Mouse (Mus musculus): Measurements from ENCODE around the gene Lima1.
A peak's percentile ranks its signal among the peaks of the same experiment; 100 is the strongest.
"Not testable (repeated sequence)": the region's sequence is repeated elsewhere in the genome, so short reads cannot be mapped to it uniquely, and the experiment has no call there.

Lima1 gene

DNA sequence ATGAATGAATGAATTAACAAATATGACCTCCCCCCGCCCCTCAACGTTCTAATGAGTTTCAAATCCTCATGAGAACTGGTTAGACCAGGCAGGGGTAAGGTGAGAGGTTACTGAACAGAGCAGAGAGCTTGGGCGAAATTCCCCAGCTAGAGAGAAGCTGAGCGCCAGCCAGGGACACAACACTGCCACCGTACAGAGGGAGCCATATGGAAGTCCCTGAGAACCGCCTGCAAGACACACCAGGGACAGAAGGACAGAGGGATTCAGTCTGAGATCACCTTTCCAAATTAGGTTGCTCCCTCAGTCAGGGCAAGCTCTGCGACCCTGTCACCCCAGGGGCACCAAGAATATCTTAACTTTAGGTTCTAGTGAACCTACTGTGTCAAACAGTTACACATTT lies 37.7 kb downstream of the Lima1 start:
- DNase-seq (ENCODE audit: inconsistent age in 2 of 2, low spot score in 1 of 2): no peak

DNA sequence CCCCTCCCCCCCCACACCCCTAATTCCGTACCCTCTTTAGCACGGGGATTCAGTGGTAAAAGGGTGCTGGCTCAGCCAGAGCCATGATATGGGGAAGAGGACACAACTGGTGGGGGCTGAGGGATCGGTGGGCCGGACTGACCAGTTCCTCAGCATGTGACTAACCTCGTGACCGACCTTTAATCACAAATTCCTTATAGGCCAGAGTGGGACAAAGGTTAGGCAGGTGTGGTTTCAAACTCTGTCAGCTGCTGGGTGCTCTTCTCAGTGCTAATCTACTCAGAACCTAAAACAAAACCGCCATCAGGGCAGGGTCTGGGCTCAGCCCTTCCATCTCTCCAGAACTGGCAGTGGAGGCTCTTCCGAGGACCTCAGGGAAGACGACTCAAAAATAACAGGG lies 40.1 kb downstream of the Lima1 start:
- DNase-seq (ENCODE audit: inconsistent age in 2 of 2, low spot score in 1 of 2): no peak

DNA sequence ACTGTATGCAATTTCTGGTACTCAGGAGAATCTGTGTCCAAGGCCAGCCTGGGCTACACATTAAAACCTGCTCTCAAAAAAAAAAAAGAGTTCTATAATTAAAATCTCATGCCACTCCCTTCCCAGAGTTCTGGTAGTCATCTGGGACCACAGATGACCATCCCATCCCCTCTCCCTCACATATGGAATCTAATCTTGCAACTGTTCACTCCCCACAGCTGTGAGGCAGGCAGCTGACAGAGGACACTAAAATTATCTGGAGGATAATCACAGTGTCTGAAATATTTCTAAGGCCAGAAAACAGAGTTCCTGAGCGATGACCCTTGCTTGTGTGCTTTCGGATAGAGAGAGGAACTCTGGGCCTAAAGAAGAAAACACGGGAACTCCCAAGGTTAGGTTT lies 40.6 kb downstream of the Lima1 start:
- no peak for DNase-seq (ENCODE audit: inconsistent age in 2 of 2, low spot score in 1 of 2)

DNA sequence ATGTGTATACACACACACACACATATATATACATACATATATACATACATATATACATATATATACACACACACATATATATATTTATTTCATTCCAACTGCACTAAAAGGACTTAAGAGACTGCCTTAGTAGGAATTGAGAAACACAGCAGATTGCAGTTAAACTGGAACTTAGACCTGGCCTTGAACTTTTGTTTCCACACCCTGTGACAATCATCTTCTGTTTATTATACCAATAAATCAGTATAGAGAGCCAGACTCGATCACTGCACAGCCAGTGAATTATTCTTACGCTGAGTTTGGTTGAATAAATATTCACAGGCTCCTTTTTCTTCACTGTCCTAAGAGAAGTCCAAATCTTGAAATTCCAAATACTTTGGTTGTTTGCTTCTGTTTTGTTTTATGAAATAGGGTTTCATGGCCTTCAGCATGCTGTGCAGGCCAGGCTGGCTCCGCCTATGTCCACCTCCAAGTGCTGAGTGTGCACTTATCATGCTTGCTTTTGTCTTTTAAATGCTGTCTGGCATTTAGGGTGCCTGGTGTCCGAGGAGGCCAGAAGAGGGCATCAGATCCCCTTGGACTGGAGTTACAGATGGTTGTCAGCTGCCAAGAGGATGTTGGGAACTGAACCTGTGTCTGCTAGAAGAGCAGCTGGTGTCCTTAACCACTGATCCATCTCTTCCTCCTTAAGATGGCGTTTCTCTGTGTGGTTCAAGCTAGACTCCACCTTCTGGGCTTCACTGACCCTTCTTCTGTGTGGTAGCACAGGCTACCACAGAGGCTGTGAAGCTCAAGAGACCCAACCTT lies 41.4 kb downstream of the Lima1 start:
- DNase-seq (ENCODE audit: inconsistent age in 2 of 2, low spot score in 1 of 2): peak in 1 of 2 experiments; percentile 70

DNA sequence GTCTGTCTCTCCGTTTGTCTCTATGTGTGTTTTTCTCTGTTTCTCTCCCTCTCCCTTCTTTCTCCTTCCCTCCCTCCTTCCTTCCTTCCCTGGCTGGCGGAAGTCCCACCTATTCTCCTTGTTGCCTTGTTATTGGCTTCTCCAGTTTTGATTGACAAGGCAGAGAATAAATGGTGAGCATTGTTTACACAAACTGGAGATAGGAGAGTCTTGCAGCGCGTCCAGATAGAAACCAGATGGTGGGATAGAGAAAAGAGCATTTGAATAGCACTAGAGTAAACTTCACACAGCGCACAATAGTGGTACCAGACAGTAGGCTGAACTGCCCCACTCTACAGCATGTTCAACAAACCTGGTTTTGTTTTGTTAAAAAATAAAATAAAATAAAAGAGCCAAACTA lies 43.7 kb downstream of the Lima1 start:
- no peak for DNase-seq (ENCODE audit: inconsistent age in 2 of 2, low spot score in 1 of 2)

DNA sequence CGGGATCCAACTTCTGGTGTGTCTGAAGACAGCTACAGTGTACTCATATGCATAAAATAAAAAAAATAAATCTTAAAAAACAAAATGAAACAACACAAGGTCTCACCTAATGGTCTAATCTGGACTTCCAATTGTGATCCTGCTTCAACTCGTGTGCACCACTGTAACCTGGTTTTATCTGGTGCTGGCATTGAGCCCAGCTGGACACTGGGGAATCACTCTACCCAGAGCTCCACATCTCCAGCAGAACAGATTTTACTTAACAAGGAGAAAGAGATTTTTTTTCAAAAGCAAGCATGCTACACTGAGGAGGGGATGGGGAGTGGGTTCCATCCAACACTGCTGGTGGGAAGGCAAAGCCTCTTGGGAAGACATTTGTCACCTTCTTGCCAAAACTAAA lies 47.2 kb downstream of the Lima1 start:
- DNase-seq (ENCODE audit: inconsistent age in 2 of 2, low spot score in 1 of 2): no peak

DNA sequence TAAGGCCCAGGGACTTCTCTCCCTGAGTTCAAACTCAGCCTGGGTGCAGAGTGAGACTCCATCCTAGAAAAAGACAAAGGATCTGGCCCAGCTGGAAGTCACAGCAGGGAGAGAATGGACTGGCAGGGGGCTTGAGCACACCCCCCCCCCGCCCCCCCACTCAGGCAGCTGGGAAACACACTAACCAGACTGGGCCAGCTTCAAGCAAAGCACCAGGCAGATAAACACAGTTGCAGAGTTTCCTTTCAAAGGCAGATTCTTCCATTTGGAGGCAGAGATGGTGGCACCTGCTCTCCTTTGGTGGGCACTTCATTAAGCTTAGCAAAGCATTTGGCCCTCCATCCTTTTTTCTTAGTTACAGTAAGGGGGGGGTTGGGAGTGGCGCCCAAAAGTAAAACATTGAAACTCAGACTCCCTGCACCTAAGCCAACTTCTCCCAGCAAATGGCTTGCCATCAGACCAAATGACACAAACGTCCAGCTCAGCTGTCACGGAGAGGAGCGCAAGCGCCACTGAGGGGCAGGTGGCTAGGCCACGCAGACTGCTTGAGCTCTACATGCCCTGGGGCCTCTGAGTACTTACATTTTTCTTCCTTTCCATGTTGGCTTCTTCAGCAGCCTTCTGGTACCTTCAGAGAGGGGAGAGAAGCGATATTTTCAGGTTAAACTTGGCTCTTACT lies 48.9 kb downstream of the Lima1 start:
- no peak for DNase-seq (ENCODE audit: inconsistent age in 2 of 2, low spot score in 1 of 2)

DNA sequence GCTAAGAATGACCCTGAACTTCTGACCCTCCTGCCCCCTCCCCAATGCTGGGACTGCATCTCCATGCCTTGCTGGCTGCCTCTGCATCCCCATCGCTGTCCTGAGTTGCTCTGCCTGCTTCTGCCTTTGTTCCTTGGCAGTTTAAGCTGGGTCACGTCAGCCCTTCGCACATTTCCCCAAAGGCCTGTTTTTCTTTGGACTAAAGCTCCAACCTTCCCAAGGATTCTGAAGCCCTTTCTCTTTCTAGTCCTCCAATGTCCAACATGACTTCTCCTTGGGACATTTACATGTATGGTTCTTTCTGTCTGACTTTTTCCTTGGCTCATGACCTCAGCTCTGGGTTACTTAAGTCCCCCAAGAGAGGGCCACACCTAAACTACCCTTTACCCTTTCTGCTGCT lies 50.0 kb downstream of the Lima1 start:
- DNase-seq (ENCODE audit: inconsistent age in 2 of 2, low spot score in 1 of 2): no peak

DNA sequence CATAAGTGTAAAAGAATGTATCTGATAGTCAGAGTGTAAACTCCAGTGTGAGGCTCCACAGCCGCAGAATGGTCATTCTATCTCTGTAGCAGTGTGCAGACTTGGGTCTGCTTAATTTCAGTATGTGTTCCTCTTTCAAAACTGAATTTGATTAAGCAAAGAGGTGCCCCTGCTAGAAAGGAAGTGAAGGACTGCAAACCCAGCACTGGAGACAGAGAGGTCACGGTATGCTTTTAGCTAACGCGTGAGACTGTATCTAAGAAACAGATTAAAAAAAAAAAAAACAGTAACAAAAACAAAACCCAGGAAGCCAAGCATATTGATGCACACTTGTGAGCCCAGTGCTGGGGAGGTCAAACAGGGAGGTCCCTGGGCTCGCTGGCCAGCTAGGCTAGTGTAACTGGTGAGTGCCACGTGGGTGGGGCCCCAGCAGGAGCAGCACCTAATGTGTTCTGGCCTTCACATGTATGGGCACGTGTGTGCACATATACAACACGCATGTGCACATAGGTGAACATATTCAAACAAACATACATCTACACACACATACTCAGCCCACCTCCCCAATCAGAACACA lies 51.8 kb downstream of the Lima1 start:
- no peak for DNase-seq (ENCODE audit: inconsistent age in 2 of 2, low spot score in 1 of 2)

DNA sequence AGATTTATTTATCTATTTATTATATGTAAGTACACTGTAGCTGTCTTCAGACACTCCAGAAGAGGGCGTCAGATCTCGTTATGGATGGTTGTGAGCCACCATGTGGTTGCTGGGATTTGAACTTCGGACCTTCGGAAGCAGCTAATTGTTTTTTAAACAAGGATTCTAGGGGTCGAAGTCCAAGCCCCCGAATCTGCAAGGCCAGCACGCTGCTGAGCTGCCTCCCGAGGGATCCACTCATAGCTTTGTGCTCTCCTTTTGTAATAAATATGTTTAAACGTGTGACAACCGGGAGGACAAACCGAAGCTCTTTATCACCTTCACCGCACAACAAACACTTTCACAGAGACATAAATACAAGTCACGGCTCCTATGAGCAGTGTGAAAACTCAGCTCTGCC lies 52.8 kb downstream of the Lima1 start:
- not testable (repeated sequence) for DNase-seq (ENCODE audit: inconsistent age in 2 of 2, low spot score in 1 of 2)

DNA sequence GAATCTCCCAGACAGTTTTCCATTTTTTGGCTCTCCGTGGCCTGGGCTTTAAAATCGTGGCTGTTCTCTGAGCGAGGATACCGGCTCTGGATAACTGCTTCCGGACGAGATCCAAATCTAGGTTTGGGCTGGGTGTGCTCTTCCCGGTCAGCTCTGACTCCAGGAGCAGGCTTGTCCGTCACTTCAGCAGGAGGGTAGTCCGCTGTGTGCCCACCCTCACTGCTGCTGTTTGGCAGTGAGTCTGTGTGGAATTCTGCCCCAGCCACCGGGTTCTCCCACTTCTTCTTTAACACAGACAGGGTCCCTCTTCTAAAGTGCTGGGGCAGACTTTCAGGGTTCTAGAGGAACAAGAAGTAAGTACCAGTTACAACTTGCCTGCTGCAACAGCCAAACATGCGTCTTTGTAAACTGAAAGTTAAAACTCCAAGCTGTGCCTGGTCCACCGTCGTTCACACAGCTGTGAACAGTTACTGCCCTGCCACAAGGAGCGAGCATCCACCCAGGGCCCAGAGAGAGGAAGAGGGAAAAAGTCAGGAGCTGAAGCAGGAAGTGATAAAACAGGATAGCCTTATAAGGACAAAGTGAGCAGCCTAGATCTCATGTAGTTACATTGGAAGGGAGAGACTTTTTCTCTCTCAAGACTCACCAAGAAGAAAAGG lies 55.5 kb downstream of the Lima1 start:
- peak; percentile 35 to 79 for DNase-seq (ENCODE audit: inconsistent age in 2 of 2, low spot score in 1 of 2)

DNA sequence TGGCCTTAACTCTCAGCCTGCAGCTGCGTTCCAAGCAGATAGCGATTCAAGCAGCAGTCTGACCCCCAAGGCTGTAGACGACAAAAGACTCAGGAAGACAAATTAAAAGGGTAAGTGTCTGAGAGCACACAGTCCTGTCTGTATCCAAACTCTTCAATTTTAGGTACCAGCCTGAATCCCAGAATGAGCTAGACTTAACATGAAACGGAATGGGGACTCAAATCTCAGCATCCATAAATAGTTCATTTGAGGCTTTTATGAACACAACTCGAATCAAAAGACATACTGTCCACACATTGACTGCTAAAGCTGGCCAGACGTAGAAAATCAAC lies 56.2 kb downstream of the Lima1 start:
- DNase-seq (ENCODE audit: inconsistent age in 2 of 2, low spot score in 1 of 2): no peak

DNA sequence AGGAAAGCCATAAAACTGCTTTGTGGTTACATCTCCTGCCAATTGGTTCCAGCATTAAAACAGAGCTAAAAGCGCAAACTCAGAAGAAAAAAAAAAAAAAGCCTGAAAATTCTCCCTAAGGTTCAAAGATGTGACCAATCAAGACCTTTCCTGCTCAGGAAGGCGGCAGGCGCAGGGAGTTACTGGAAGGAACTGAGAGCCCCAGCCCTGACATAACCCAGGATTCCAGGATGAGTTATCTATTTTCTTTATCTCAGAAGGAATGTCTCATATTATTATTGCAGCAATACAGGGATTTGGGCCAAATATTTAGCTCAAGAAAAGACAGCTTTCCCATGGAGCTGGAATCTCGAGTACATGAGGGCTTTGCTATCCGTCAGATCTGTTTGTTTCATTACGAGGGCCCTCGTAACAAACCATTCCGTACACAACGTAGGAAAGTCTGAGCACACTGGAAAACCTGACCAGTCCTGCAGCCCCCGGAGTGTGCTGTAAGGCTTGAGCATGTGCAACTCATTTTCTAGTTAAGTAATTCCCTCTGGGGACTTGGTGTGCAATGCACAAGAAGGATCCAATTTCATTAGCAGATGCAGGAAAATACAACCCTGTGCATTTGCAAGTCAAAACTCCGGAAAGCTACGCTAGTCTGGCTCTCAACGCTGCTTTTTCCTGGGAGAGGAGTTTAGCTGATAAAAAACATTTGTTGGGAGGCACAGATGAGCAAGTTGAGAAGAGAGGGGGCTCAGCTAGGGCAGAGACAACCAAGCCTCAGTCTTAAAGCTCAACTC lies 56.7 kb downstream of the Lima1 start:
- DNase-seq (ENCODE audit: inconsistent age in 2 of 2, low spot score in 1 of 2): peak; percentile 49 to 75

DNA sequence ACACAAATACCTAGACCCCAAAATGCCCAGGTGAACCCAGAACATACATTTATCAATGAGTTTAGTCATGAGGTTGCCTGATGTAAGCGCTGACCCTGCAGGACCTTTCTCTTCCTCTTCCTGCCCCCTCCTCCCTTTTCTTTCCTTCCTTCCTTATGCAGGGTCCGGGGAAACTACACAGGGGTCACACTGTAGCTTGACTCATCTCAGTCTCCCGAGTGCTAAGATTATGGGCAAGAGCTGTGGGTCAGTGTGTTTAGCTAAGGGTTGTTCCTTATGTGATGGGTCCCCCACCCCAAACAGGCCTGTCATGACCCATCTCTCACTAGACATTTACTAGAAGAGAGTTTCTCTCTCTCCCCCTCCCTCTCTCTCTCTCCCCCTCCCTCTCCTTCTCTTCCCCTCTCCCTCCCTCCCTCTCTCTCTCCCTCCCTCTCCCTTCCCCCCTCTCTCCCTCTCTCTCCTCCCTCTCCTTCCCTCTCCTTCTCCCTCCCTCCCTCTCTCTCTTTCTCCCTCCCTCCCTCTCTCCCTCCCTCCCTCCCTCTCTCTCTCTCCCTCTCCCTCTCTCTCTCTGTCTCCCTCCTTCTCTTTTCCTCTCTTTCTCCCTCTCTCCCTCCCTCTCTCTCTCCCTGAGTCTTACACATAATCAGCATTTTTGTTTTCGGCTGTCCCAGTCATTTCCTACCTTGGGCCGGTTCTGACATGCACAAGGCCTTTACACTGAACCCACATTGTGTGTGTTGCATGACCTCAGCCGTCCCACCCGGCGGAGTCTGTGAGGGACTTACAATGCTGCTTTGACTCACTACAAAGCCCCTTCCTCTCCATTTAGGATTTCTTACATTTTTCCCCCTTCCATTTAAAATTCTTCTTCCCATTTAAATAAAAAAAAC lies 57.7 kb downstream of the Lima1 start:
- peak in 1 of 2 experiments; percentile 50 for DNase-seq (ENCODE audit: inconsistent age in 2 of 2, low spot score in 1 of 2)

DNA sequence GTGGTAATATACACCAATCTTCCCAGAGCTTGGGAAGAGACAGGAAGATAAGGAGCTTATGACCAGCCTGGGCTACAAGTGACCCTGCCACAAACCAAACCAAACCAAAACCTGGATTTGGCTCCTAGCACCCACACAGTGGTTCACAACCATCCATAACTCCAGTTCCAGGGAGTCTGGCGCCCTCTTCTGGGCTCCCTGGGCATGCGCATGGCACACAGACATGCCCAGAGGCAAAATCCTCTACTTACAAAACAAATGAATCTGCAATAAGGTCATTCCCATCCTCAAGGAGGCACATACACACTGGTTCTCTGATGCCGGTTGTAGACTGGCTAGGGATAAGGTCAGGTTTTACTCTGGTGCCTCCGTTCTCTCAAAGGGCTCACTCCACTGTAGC lies 59.3 kb downstream of the Lima1 start:
- DNase-seq (ENCODE audit: inconsistent age in 2 of 2, low spot score in 1 of 2): peak in 1 of 2 experiments; percentile 23

DNA sequence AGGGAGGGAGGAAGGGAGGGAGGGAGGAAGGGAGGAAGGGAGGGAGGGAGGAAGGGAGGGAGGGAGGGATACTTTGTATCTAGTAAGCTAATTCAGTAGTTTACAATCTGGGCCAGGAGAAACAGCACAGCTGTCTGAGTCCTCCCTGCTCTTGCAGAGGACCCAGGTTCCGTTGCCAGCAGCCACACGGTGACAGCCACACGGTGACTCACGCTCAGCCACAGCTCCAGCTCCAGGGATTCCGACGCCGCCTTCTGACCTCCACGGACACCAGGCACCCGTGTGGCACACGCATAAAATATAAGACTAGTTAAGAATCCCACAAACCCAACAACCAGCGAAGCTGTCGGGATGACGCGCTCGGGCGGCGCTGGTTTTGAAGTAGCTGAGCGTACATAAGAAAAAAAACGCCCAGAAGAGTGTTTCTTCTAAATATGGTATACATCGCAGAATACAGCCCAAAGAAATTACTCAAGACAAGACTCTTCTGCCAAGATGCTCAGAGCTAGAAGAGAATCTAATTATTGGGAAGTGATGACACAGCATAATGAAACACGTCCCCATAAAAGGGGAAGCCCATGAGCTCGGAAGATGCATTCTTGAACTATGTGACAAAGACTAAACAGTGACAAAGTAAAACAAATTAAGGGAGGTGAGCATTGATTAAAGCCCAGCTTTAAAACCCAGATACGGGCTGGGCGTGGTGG lies 60.5 kb downstream of the Lima1 start:
- DNase-seq (ENCODE audit: inconsistent age in 2 of 2, low spot score in 1 of 2): peak in 1 of 2 experiments; percentile 25

DNA sequence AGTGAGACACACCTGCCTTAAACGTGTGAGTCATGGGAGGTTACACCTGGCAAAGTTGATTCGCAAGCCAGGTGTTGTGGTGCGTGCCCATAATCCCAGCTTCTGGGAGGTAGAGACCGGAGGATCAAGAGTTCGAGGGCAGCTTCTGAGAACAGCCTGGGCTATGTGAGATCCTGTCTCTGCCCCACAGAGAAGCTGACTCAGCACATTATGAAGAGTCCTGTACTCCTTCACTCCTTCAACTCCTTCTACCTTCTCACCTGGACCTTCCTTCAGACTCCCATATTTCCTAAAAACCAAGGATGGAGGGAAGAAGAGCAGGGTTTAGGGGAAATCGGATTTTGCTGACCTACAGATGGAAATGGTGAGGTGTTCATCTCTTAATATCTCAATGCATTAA lies 61.6 kb downstream of the Lima1 start:
- DNase-seq (ENCODE audit: inconsistent age in 2 of 2, low spot score in 1 of 2): no peak

DNA sequence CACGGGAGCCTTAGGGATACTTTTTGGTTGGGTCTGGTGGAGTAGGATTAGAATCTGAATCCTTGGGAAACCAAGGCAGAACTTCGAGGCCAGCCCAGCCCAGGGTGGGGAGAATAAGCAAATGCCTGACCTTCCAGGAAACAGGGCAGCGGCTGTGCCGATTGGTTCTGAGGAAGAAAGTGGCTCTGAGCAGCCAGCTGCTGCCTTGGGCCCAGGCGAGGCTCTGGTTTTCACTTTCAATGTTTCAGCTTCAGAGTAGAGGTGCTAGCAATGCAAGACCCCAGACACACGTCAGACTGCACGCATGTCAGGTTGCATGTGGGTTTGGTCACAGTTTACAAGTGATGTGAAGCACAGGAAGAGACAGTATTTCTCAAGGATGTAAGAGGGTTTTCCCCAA lies 63.2 kb downstream of the Lima1 start:
- no peak for DNase-seq (ENCODE audit: inconsistent age in 2 of 2, low spot score in 1 of 2)

Measured in adrenal gland, adult (tissue).